Mouse (Mus musculus) lung, adult 2 months (tissue): Measurements from ENCODE around the gene Wdr90. TPM values are rescaled to one million over a fixed set of nuclear protein-coding genes. Genes with fewer than 3 reads are reported as not detected.

Source experiments
- DNase-seq: peaks from one replicate; pipeline ENCODE4 v3.0.0; 2022
- H3K4me1 ChIP-seq: fragments of 200-500 bp; 2 replicates; pipeline ENCODE4 v1.6.1; 2011; ENCODE audit warnings: low read length; ENCODE audit not compliant: control insufficient read depth, insufficient read depth
- H3K4me3 ChIP-seq: fragments of 200-500 bp; replicated peaks from 2 replicates; pipeline ENCODE3; 2011; ENCODE audit warnings: low read depth, mild to moderate bottlenecking, control low read depth, low read length; ENCODE audit errors: extremely low read depth
- CTCF ChIP-seq: fragments of 200-500 bp; IDR thresholded peaks from 2 replicates; pipeline ENCODE4 v1.5.1; 2011; ENCODE audit warnings: mild to moderate bottlenecking, low read length, control low read depth; ENCODE audit not compliant: insufficient read depth
- POLR2A ChIP-seq: fragments of 200-500 bp; IDR thresholded peaks from 2 replicates; pipeline ENCODE4 v1.6.1; 2011; ENCODE audit warnings: low read depth, mild to moderate bottlenecking, control low read depth, low read length, borderline replicate concordance; ENCODE audit errors: extremely low read depth
- WGBS: fragments of 180-500 bp; shearing (Covaris S2); methylation state at CpG from one replicate; pipeline ENCODE4 v1.1.7; 2018; 5-methylcytosine and 5-hydroxymethylcytosine counted together
- polyA plus RNA-seq: library from polyadenylated mRNA; depleted of rRNA; stranded (reverse); fragments of >200 nt; gene quantifications from 2 replicates; pipeline ENCODE4 v1.2.3, GENCODE M21; 2012

Wdr90 gene
- polyA plus RNA-seq, 1 experiment = 40.3 TPM

DNA sequence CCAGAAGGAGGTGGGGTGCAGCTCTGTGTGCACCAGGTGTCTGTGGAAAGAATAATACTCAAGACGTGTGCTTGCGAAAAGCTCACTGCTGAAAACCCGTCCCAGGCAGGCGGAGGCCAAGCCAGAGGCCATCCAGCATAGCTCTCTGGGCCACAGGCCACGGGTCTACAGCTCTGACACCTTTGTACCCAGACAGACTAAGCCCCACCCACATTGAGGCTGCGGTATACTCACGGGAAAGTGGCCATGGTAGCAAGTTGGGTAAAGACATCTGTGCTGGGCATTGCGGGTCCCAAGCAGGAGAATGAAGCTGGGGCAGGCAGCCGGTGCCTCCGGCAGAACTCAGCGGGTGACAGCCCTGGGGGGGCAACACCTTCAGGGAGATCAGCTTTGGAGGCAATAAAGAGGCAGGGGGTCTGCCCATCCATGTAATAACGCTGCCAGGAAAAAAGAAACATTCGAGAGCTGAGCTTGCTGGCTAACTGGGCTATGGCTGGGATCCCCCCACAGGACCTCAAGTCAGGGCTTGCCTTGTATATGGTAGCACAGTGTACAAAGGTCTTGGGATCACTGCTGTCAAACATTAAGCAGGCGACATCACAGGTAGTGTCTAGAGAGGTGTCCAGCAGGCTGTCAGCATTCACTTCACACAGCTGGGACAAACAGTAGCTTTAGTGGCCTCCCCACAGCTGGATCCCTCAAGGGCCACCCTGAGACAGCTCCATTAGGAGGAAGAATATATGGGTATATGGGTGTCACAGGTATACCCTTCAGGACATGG, 21.7 kb downstream of the Wdr90 start:
- DNase-seq = no peak
- Histone ChIP-seq H3K4me1 (peaks cover 17% of the 10 kb centered on the region), H3K4me3 (no peak overlapping the region)
- WGBS = 80% methylated on average over 14 of the region's 14 CpGs
- TF ChIP-seq CTCF = no peak
- TF ChIP-seq POLR2A = no peak

GRCm38 (mm10) chr17:25838904-25839303, 22.4 kb downstream of the Wdr90 start:
- H3K4me1 ChIP-seq = peaks cover 22% of the 10 kb centered on the region
- no peak for DNase-seq
- no peak overlapping the region for H3K4me3 ChIP-seq
- 84% methylated on average over 4 of the region's 4 CpGs for WGBS
- no peak for TF ChIP-seq CTCF
- TF ChIP-seq POLR2A = no peak

- WGBS = 49% methylated on average over 3 of the region's 3 CpGs
- DNase-seq = no peak
- peaks cover 14% of the 10 kb centered on the region for H3K4me1 ChIP-seq
- no peak for TF ChIP-seq CTCF
- TF ChIP-seq POLR2A = no peak
- no peak overlapping the region for H3K4me3 ChIP-seq
Observed at GRCm38 (mm10) chr17:25837533-25837932, 23.8 kb downstream of the Wdr90 start.

DNA sequence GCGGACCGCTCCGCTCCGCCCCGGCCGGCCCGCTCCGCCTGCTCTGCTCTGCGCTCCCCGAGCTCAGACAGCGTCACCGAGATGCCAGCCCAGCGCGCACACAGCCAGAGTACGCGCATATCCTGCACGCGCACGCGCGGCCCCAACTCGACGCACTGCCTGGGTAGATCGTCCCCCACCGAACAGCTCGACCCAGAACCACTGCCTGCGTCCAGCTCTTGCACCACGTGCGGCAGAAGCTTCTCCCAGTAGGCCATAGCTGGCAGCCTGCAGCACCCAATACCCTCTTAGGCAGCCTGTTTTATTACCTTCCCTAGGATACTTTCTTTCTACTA, 24.3 kb downstream of the Wdr90 start, which contains the start of gene Rhbdl1:
Gene Rhbdl1, minus strand, starts transcription at position 220 of the 335 bp plus-strand sequence.
- peak within 1 kb of the TSS; percentile 35 for H3K4me3 ChIP-seq
- peaks cover 15% of the 10 kb centered on the region for H3K4me1 ChIP-seq
- WGBS = 3% methylated on average over 29 of the region's 29 CpGs
- peak; percentile 37 for DNase-seq
- TF ChIP-seq POLR2A (peak; percentile 47; the same call in 1 of the 2 replicates), CTCF (no peak)

DNA sequence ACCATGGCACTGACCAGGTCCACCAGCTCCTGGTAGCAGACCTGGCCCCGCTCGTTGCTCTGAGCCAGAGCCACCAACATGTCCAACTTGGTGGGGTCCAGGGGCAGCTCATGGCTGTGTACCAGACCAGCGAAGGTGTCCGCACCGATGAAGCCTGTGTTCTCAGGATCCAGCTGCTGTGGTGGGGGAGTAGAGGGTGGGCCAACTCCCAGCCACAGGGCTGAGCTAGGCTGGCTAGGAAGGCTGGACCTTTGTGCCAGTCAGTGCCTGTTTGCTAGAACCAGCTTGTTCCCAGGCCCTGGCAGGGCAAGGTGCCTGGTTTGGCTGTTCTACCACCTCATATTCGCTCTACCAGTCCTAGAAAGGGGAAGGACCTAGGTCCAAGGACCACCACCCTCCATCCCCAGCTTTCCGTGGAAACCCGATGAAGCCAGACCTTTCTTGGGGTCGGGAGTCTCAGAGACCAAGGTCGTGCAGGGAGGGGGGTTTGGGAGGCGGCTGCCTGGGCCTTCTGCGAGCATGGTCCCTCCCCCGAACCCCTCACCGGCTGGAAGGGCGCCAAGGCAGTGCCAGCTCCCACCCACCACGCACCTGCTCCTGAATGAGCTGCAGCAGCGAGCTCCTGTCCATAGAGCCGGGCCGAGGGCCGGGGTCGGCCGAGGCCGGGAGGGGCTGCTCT, 24.8 kb downstream of the Wdr90 start:
- TF ChIP-seq CTCF = no peak
- TF ChIP-seq POLR2A = no peak
- Histone ChIP-seq H3K4me3 (peak overlapping the region; percentile 35), H3K4me1 (peaks cover 20% of the 10 kb centered on the region)
- no peak for DNase-seq
- 26% methylated on average over 23 of the region's 23 CpGs for WGBS

GRCm38 (mm10) chr17:25835816-25836215, 25.5 kb downstream of the Wdr90 start:
- H3K4me3 ChIP-seq = no peak overlapping the region

DNA sequence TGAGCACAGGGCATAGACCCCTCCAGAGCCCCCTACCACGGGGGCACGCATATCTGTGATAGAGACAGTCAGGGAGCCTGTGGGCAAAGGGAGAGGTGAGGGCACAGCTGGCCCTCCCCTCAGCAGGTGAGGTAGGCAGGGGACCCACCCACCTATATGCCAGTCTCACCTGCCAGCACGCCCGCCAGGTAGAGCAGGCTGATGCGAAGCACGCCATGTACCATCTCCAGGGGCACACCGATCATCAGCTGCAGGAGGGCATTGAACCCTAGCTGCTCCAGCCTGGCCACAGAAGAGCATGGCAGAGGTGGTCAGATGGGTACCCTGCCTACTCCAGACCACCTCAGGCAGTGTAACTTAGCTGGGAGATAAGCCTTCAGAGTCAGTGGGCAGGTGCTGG, 26.0 kb downstream of the Wdr90 start:
- Histone ChIP-seq H3K4me3 (no peak overlapping the region), H3K4me1 (peaks cover 23% of the 10 kb centered on the region)
- TF ChIP-seq CTCF (no peak), POLR2A (no peak)
- no peak for DNase-seq
- 86% methylated on average over 7 of the region's 7 CpGs for WGBS

More at GRCm38 (mm10) chr17:25835816-25836215, 25.5 kb downstream of the Wdr90 start:
- WGBS = 87% methylated on average over 16 of the region's 16 CpGs
- no peak for TF ChIP-seq POLR2A
- TF ChIP-seq CTCF = no peak
- peaks cover 23% of the 10 kb centered on the region for H3K4me1 ChIP-seq
- DNase-seq = no peak

DNA sequence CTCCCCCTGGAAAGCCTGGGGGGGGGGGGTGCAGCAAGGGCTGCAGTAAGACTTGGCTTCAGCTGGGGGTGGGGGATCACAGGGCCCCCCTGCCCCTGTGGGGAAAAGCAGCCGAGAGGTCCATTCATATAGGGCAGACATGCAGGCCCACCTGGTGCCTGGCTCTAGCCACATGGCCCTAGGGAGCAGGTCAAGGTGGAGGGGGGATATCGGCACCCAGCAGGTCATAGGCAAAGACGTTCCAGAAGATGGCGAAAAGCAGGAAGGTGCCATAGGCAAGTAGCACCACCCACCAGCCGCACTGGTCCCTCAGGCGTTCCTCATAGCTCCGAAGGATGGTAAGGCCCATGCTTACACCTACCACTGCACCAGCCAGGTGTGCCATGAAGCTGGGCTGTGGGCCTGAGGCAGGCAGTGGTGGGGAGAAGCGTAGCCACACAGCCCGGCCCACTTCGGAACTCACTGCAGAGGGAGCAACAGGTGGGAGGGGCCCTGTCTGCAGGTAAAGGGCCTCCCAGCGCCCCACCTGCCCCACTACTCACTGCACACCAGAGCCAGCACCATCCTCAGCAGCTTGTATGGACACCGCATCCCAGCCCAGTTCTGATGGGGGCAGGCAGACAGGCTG, 26.6 kb downstream of the Wdr90 start:
- H3K4me3 ChIP-seq = no peak overlapping the region
- DNase-seq = no peak
- WGBS = 79% methylated on average over 12 of the region's 12 CpGs
- peaks cover 24% of the 10 kb centered on the region for H3K4me1 ChIP-seq
- TF ChIP-seq POLR2A (no peak), CTCF (no peak)

GRCm38 (mm10) chr17:25833961-25834594, 27.2 kb downstream of the Wdr90 start:
- DNase-seq = peak; percentile 29
- TF ChIP-seq POLR2A (no peak), CTCF (no peak)
- 28% methylated on average over 6 of the region's 6 CpGs for WGBS
- H3K4me1 ChIP-seq = peaks cover 27% of the 10 kb centered on the region
- H3K4me3 ChIP-seq = peak overlapping the region; percentile 84
